Mouse (Mus musculus) cerebellum, adult 18-20 months (tissue): ENCODE results near the gene Ccdc28a.

Experiments
- DNase-seq, 2 experiments: peaks; one replicate each; pipeline ENCODE4 v3.0.0; 2021

The Ccdc28a gene

GRCm38 (mm10) chr10:18194156-18194555, 40.6 kb downstream of the Ccdc28a start:
- no peak for DNase-seq

- no peak for DNase-seq
Observed at GRCm38 (mm10) chr10:18193221-18193620, 41.6 kb downstream of the Ccdc28a start.

GRCm38 (mm10) chr10:18191706-18192105, 43.1 kb downstream of the Ccdc28a start:
- DNase-seq, result no peak

- DNase-seq, result no peak
Observed at GRCm38 (mm10) chr10:18189498-18189897, 45.3 kb downstream of the Ccdc28a start.

GRCm38 (mm10) chr10:18188564-18188963, 46.2 kb downstream of the Ccdc28a start:
- no peak for DNase-seq

GRCm38 (mm10) chr10:18182246-18182645, 52.6 kb downstream of the Ccdc28a start:
- DNase-seq, result no peak

GRCm38 (mm10) chr10:18177304-18177703, 57.5 kb downstream of the Ccdc28a start:
- no peak for DNase-seq

- no peak for DNase-seq
Observed at GRCm38 (mm10) chr10:18176722-18177121, 58.1 kb downstream of the Ccdc28a start.

GRCm38 (mm10) chr10:18175087-18175486, 59.7 kb downstream of the Ccdc28a start:
- no peak for DNase-seq
